Mouse (Mus musculus) liver, embryonic 13.5 days (tissue): ENCODE measurements at regions not wholly inside any gene's neighbourhood (a gene's known extent, or its start where the extent isn't known, plus 50 kb on each side); places are given as distances from the start of the nearest gene placed in this dataset.

Experiments used
- ATAC-seq: fragments of 200-750 bp; cut with Nextera tagmentation; 2 replicates; pipeline ENCODE4 v1.8.0; 2017; ENCODE audit warnings: low read depth, mild to moderate bottlenecking, moderate number of reproducible peaks, moderate library complexity
- DNase-seq: peaks from one replicate; pipeline ENCODE4 v3.0.0; 2022
- H3K27ac ChIP-seq: fragments of 300-500 bp; sonication (generic); 2 replicates; pipeline ENCODE4 v1.5.1; 2015; ENCODE audit warnings: moderate library complexity, mild to moderate bottlenecking, inconsistent platforms
- H3K27me3 ChIP-seq: fragments of 300-500 bp; sonication (generic); 2 replicates; pipeline ENCODE4 v1.6.1; 2015; ENCODE audit warnings: mild to moderate bottlenecking, inconsistent platforms
- H3K36me3 ChIP-seq: fragments of 300-500 bp; sonication (generic); 2 replicates; pipeline ENCODE4 v1.6.1; 2015; ENCODE audit warnings: mild to moderate bottlenecking, inconsistent platforms
- H3K4me1 ChIP-seq: fragments of 300-500 bp; sonication (generic); replicated peaks from 2 replicates; pipeline ENCODE4 v1.6.1; 2015; ENCODE audit warnings: inconsistent platforms
- H3K4me2 ChIP-seq: fragments of 300-500 bp; sonication (generic); 2 replicates; pipeline ENCODE4 v1.6.1; 2015; ENCODE audit warnings: inconsistent platforms, mild to moderate bottlenecking, moderate library complexity
- H3K4me3 ChIP-seq: fragments of 300-500 bp; sonication (generic); replicated peaks from 2 replicates; pipeline ENCODE4 v1.5.1; 2015; ENCODE audit warnings: mild to moderate bottlenecking, inconsistent platforms
- H3K9ac ChIP-seq: fragments of 300-500 bp; sonication (generic); 2 replicates; pipeline ENCODE4 v1.6.1; 2015; ENCODE audit warnings: mild to moderate bottlenecking, inconsistent platforms
- H3K9me3 ChIP-seq: fragments of 300-500 bp; sonication (generic); replicated peaks from 2 replicates; pipeline ENCODE4 v1.6.1; 2016; ENCODE audit warnings: inconsistent platforms
- WGBS: fragments of 180-500 bp; shearing (Covaris S2); methylation state at CpG from one replicate; pipeline ENCODE4 v1.1.7; 2015; ENCODE audit not compliant: insufficient replicate concordance; 5-methylcytosine and 5-hydroxymethylcytosine counted together

- ATAC-seq (peak; percentile 24; the same call in 1 of the 2 replicates), DNase-seq (no peak)
- Histone ChIP-seq H3K4me3 (no peak overlapping the region), H3K4me1 (peaks cover 17% of the 10 kb centered on the region), H3K9me3 (no peaks in the 10 kb centered on the region), H3K27ac (no peak overlapping the region; the same call in 1 of the 2 replicates), H3K9ac (no peak overlapping the region), H3K4me2 (no peak overlapping the region), H3K36me3 (no peaks in the 10 kb centered on the region), H3K27me3 (no peaks in the 10 kb centered on the region)
- WGBS = 47% methylated on average over 12 of the region's 12 CpGs
Observed at GRCm38 (mm10) chr4:98236006-98236783, 146.9 kb downstream of the Tm2d1 start.

- 71% methylated on average over 4 of the region's 4 CpGs for WGBS
- Histone ChIP-seq H3K27me3 (no peaks in the 10 kb centered on the region), H3K27ac (no peak overlapping the region), H3K36me3 (no peaks in the 10 kb centered on the region), H3K9ac (no peak overlapping the region), H3K4me1 (no peaks in the 10 kb centered on the region), H3K9me3 (no peaks in the 10 kb centered on the region), H3K4me2 (no peak overlapping the region), H3K4me3 (no peak overlapping the region)
- DNase-seq (no peak), ATAC-seq (no peak)
Observed at GRCm38 (mm10) chr4:98228193-98228592, 154.9 kb downstream of the Tm2d1 start.

DNA sequence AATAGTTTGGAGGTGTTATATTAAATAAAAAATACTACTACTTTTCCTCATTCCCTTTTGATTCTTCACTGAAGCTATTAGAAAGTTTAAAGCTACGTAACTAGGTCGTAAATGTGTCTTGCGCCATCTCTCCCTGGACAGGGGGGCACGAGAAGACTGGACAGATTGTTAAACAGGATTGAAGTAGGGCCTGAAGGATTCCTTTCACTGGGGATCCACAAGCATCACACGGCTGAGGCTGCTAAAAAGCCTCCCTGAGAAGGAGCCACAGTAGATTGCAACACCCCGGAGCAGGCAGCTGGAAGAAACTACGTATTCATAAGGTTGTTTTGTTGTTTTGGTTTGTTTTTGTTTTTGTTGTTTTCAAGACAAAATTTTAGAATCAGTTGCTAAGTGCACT is 158.7 kb downstream of the Tm2d1 start:
- Histone ChIP-seq H3K9me3 (no peaks in the 10 kb centered on the region), H3K4me3 (no peak overlapping the region), H3K4me1 (no peaks in the 10 kb centered on the region), H3K4me2 (no peak overlapping the region), H3K9ac (no peak overlapping the region), H3K36me3 (no peaks in the 10 kb centered on the region), H3K27ac (no peak overlapping the region), H3K27me3 (no peaks in the 10 kb centered on the region)
- 72% methylated on average over 7 of the region's 7 CpGs for WGBS
- no peak for ATAC-seq
- DNase-seq = no peak

GRCm38 (mm10) chr4:98223429-98223828 is 159.7 kb downstream of the Tm2d1 start:
- H3K9ac ChIP-seq = no peak overlapping the region
- H3K36me3 ChIP-seq = no peaks in the 10 kb centered on the region
- DNase-seq (no peak), ATAC-seq (no peak)
- no peak overlapping the region for H3K4me2 ChIP-seq
- no peaks in the 10 kb centered on the region for H3K9me3 ChIP-seq
- H3K4me3 ChIP-seq = no peak overlapping the region
- WGBS = 71% methylated on average over 8 of the region's 8 CpGs
- no peaks in the 10 kb centered on the region for H3K4me1 ChIP-seq
- H3K27ac ChIP-seq = no peak overlapping the region
- no peaks in the 10 kb centered on the region for H3K27me3 ChIP-seq

GRCm38 (mm10) chr4:98221566-98221965 is 161.5 kb downstream of the Tm2d1 start:
- no peak overlapping the region for H3K27ac ChIP-seq
- no peak overlapping the region for H3K4me3 ChIP-seq
- H3K9me3 ChIP-seq = no peaks in the 10 kb centered on the region
- H3K27me3 ChIP-seq = no peaks in the 10 kb centered on the region
- no peaks in the 10 kb centered on the region for H3K36me3 ChIP-seq
- no peaks in the 10 kb centered on the region for H3K4me1 ChIP-seq
- no peak overlapping the region for H3K9ac ChIP-seq
- no peak for DNase-seq
- WGBS = 47% methylated on average over 4 of the region's 4 CpGs
- H3K4me2 ChIP-seq = no peak overlapping the region
- no peak for ATAC-seq

GRCm38 (mm10) chr4:98215218-98215617 is 167.9 kb downstream of the Tm2d1 start:
- no peak for DNase-seq
- no peak overlapping the region for H3K4me2 ChIP-seq
- H3K36me3 ChIP-seq = no peaks in the 10 kb centered on the region
- H3K27ac ChIP-seq = no peak overlapping the region
- H3K27me3 ChIP-seq = no peaks in the 10 kb centered on the region
- H3K9me3 ChIP-seq = no peaks in the 10 kb centered on the region
- H3K4me3 ChIP-seq = no peak overlapping the region
- no peak for ATAC-seq
- no peak overlapping the region for H3K9ac ChIP-seq
- H3K4me1 ChIP-seq = no peaks in the 10 kb centered on the region
- 70% methylated on average over 5 of the region's 5 CpGs for WGBS

DNA sequence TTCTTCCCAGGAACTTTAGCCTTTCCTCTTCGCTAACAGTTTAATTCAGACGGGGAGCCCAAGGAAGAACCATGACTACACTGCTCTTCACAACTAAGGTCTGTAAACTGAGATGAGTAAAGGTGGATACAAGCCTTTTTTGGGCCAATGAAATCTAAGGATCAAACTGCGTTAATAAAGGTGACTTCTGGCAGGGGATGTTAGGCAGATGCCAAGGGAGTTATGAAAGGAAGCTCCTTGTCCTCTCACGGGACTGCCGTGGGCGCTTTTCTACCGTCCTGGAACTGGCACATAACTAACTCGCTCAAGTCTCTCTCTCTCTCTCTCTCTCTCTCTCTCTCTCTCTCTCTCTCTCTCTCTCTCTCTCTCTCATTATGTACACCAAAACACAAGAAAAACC is 175.7 kb downstream of the Tm2d1 start:
- H3K9ac ChIP-seq = no peak overlapping the region
- DNase-seq (no peak), ATAC-seq (no peak)
- H3K4me3 ChIP-seq = no peak overlapping the region
- H3K9me3 ChIP-seq = no peaks in the 10 kb centered on the region
- no peak overlapping the region for H3K4me2 ChIP-seq
- no peaks in the 10 kb centered on the region for H3K4me1 ChIP-seq
- H3K27ac ChIP-seq = no peak overlapping the region
- H3K27me3 ChIP-seq = no peaks in the 10 kb centered on the region
- WGBS = 73% methylated on average over 8 of the region's 8 CpGs
- H3K36me3 ChIP-seq = no peaks in the 10 kb centered on the region

GRCm38 (mm10) chr4:98206245-98206970 is 176.7 kb downstream of the Tm2d1 start:
- 30% methylated on average over 6 of the region's 6 CpGs for WGBS
- no peak overlapping the region for H3K4me2 ChIP-seq

GRCm38 (mm10) chr4:98203129-98203528 is 180.0 kb downstream of the Tm2d1 start:
- Histone ChIP-seq H3K27ac (no peak overlapping the region), H3K4me1 (peaks cover 3% of the 10 kb centered on the region; the same call in 1 of the 2 replicates), H3K36me3 (no peaks in the 10 kb centered on the region), H3K27me3 (no peaks in the 10 kb centered on the region), H3K9ac (no peak overlapping the region), H3K4me2 (no peak overlapping the region), H3K4me3 (no peak overlapping the region), H3K9me3 (no peaks in the 10 kb centered on the region)
- 67% methylated on average over 3 of the region's 3 CpGs for WGBS
- ATAC-seq (no peak), DNase-seq (no peak)

More at GRCm38 (mm10) chr4:98206245-98206970, 176.7 kb downstream of the Tm2d1 start:
- H3K27ac ChIP-seq = no peak overlapping the region
- no peak overlapping the region for H3K4me3 ChIP-seq
- H3K9ac ChIP-seq = no peak overlapping the region
- H3K9me3 ChIP-seq = no peaks in the 10 kb centered on the region
- H3K27me3 ChIP-seq = no peaks in the 10 kb centered on the region
- H3K4me1 ChIP-seq = no peaks in the 10 kb centered on the region
- ATAC-seq (no peak), DNase-seq (no peak)
- H3K36me3 ChIP-seq = no peaks in the 10 kb centered on the region

DNA sequence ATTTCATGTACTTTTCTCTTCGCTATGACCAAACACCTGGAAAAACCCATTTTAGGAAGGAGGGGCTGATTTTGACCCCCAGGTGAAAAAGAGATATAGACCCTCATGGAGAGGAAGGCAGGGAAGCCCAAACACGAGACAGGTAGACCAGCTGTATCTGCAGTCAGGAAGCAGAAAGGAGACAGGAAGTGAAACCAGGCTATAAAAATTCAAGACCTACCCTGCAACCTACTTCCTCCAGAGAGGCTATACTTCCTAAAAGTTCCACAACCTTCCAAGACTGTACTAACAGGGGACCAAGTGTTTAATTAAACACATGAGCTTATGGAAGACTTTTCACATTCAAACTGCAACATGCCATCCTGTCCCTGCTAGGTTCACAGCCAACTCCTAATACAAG is 180.9 kb downstream of the Tm2d1 start:
- WGBS = 46% methylated on average over 2 of the region's 2 CpGs

GRCm38 (mm10) chr4:98201102-98201501 is 182.0 kb downstream of the Tm2d1 start:
- no peaks in the 10 kb centered on the region for H3K36me3 ChIP-seq
- H3K27ac ChIP-seq = no peak overlapping the region
- no peak overlapping the region for H3K9ac ChIP-seq
- no peak for ATAC-seq
- H3K4me3 ChIP-seq = no peak overlapping the region
- H3K4me2 ChIP-seq = no peak overlapping the region
- 61% methylated on average over 3 of the region's 3 CpGs for WGBS
- DNase-seq = no peak
- H3K9me3 ChIP-seq = no peaks in the 10 kb centered on the region
- H3K4me1 ChIP-seq = peaks cover 3% of the 10 kb centered on the region; the same call in 1 of the 2 replicates
- no peaks in the 10 kb centered on the region for H3K27me3 ChIP-seq

More for the DNA sequence above, 180.9 kb downstream of the Tm2d1 start:
- peaks cover 3% of the 10 kb centered on the region; the same call in 1 of the 2 replicates for H3K4me1 ChIP-seq
- H3K4me2 ChIP-seq = no peak overlapping the region
- no peaks in the 10 kb centered on the region for H3K9me3 ChIP-seq
- no peak overlapping the region for H3K4me3 ChIP-seq
- no peaks in the 10 kb centered on the region for H3K36me3 ChIP-seq
- ATAC-seq (no peak), DNase-seq (no peak)
- no peak overlapping the region for H3K9ac ChIP-seq
- H3K27me3 ChIP-seq = no peaks in the 10 kb centered on the region
- H3K27ac ChIP-seq = no peak overlapping the region
